Mouse (Mus musculus): ENCODE measurements around the gene Iqgap2. TPM values are rescaled to one million over a fixed set of nuclear protein-coding genes. Genes with fewer than 3 reads are reported as not detected.

Iqgap2 gene
- polyA plus RNA-seq, 1 experiment: 8.9 TPM

- no peak overlapping the region for H3K27ac ChIP-seq (ENCODE audit: insufficient read depth, low read length)
- TF ChIP-seq CTCF (IDR thresholded peaks at IDR 0.05; ENCODE audit: extremely low read depth, insufficient read depth, low read length) (no peak), POLR2A (IDR thresholded peaks at IDR 0.05; ENCODE audit: extremely low read depth, insufficient read depth, low read length) (no peak)
- H3K4me3 ChIP-seq (ENCODE audit: insufficient read depth, low read length): no peak overlapping the region
- H3K4me1 ChIP-seq (ENCODE audit: control insufficient read depth, insufficient read depth, low read length): no peaks in the 10 kb centered on the region
Observed at GRCm38 (mm10) chr13:95632144-95632543, 259.6 kb downstream of the Iqgap2 start.

DNA sequence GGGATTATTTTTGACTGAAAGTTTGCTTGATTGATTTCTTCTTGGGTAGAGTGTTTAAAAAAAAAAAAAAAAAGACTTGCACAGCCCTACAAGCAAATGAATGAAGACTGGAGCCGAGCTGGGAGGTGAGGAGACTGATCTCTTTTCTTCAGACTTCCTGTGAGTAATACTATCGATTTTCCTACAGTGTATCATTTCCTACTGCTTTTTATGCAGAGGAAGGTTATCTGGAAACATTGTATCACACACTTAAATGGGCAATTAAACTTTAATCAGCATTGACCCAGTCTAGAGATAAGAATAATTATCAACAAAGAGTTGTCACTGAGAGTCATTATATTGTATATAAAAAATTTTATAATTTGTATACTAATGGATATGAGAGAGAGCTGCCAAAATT lies 261.0 kb downstream of the Iqgap2 start:
- no peak for TF ChIP-seq POLR2A (IDR thresholded peaks at IDR 0.05; ENCODE audit: extremely low read depth, insufficient read depth, low read length)
- no peak for TF ChIP-seq CTCF (IDR thresholded peaks at IDR 0.05; ENCODE audit: extremely low read depth, insufficient read depth, low read length)
- Histone ChIP-seq H3K27ac (ENCODE audit: insufficient read depth, low read length) (no peak overlapping the region), H3K4me3 (ENCODE audit: insufficient read depth, low read length) (no peak overlapping the region), H3K4me1 (ENCODE audit: control insufficient read depth, insufficient read depth, low read length) (no peaks in the 10 kb centered on the region)

- H3K4me1 ChIP-seq (ENCODE audit: control insufficient read depth, insufficient read depth, low read length): no peaks in the 10 kb centered on the region
- TF ChIP-seq CTCF (IDR thresholded peaks at IDR 0.05; ENCODE audit: extremely low read depth, insufficient read depth, low read length): no peak
- no peak for TF ChIP-seq POLR2A (IDR thresholded peaks at IDR 0.05; ENCODE audit: extremely low read depth, insufficient read depth, low read length)
- no peak overlapping the region for H3K27ac ChIP-seq (ENCODE audit: insufficient read depth, low read length)
- no peak overlapping the region for H3K4me3 ChIP-seq (ENCODE audit: insufficient read depth, low read length)
Observed at GRCm38 (mm10) chr13:95629751-95630150, 262.0 kb downstream of the Iqgap2 start.

GRCm38 (mm10) chr13:95626696-95627095 lies 265.0 kb downstream of the Iqgap2 start:
- TF ChIP-seq CTCF (IDR thresholded peaks at IDR 0.05; ENCODE audit: extremely low read depth, insufficient read depth, low read length) (no peak), POLR2A (IDR thresholded peaks at IDR 0.05; ENCODE audit: extremely low read depth, insufficient read depth, low read length) (no peak)
- Histone ChIP-seq H3K4me1 (ENCODE audit: control insufficient read depth, insufficient read depth, low read length) (no peaks in the 10 kb centered on the region), H3K27ac (ENCODE audit: insufficient read depth, low read length) (no peak overlapping the region), H3K4me3 (ENCODE audit: insufficient read depth, low read length) (no peak overlapping the region)

DNA sequence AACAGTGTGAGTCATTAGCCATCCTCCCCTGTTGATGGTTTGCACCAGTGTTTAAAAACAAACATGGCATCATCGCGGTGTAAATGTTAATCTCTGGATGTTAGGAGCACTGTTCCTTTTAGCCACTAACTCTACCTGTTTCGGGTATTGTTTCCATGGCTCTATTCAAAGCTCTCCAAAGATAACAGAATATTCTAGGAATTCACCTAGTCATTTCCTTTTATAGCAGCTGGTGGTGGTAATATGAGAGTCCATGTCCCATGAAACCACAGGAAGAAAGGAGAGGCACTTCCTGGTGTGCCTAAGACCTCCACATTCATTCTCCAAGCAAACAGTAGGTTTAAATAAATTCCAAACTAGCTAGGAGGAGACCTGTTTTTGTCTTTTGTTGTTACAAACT lies 268.7 kb downstream of the Iqgap2 start:
- no peak overlapping the region for H3K4me3 ChIP-seq (ENCODE audit: insufficient read depth, low read length)
- no peaks in the 10 kb centered on the region for H3K4me1 ChIP-seq (ENCODE audit: control insufficient read depth, insufficient read depth, low read length)
- no peak overlapping the region for H3K27ac ChIP-seq (ENCODE audit: insufficient read depth, low read length)
- TF ChIP-seq CTCF (IDR thresholded peaks at IDR 0.05; ENCODE audit: extremely low read depth, insufficient read depth, low read length): no peak
- no peak for TF ChIP-seq POLR2A (IDR thresholded peaks at IDR 0.05; ENCODE audit: extremely low read depth, insufficient read depth, low read length)

DNA sequence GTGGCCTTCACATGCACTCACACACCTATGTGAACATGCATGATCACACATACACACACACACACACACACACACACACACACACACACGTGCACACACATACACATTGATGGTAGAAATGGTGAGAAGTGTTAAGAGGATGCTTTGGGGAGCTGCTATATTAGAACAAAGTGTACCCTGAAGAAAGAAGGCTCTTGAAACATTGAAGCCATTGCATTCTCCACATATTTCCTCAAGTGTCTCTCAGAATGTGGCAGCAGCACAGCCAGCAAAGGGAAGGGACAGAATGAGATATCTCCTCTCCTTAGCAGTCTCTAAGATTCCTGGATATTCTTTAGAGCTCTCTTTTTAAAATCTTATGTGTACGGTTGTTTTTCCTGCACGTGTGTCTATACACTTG lies 270.2 kb downstream of the Iqgap2 start:
- Histone ChIP-seq H3K4me1 (ENCODE audit: control insufficient read depth, insufficient read depth, low read length) (no peaks in the 10 kb centered on the region), H3K4me3 (ENCODE audit: insufficient read depth, low read length) (no peak overlapping the region), H3K27ac (ENCODE audit: insufficient read depth, low read length) (no peak overlapping the region)
- TF ChIP-seq CTCF (IDR thresholded peaks at IDR 0.05; ENCODE audit: extremely low read depth, insufficient read depth, low read length): no peak
- TF ChIP-seq POLR2A (IDR thresholded peaks at IDR 0.05; ENCODE audit: extremely low read depth, insufficient read depth, low read length): no peak

- peak overlapping the region; percentile 47; the same call in 1 of the 2 replicates for H3K4me3 ChIP-seq (ENCODE audit: insufficient read depth, low read length)
- H3K27ac ChIP-seq (ENCODE audit: insufficient read depth, low read length): no peak overlapping the region
- TF ChIP-seq POLR2A (IDR thresholded peaks at IDR 0.05; ENCODE audit: extremely low read depth, insufficient read depth, low read length): no peak
- no peak for TF ChIP-seq CTCF (IDR thresholded peaks at IDR 0.05; ENCODE audit: extremely low read depth, insufficient read depth, low read length)
- H3K4me1 ChIP-seq (ENCODE audit: control insufficient read depth, insufficient read depth, low read length): no peaks in the 10 kb centered on the region
Observed at GRCm38 (mm10) chr13:95618859-95619258, 272.9 kb downstream of the Iqgap2 start.

- no peaks in the 10 kb centered on the region for H3K4me1 ChIP-seq (ENCODE audit: control insufficient read depth, insufficient read depth, low read length)
- no peak within 1 kb of the TSS for H3K27ac ChIP-seq (ENCODE audit: insufficient read depth, low read length)
- no peak for TF ChIP-seq CTCF (IDR thresholded peaks at IDR 0.05; ENCODE audit: extremely low read depth, insufficient read depth, low read length)
- H3K4me3 ChIP-seq (ENCODE audit: insufficient read depth, low read length): peak within 1 kb of the TSS; percentile 47
Observed at GRCm38 (mm10) chr13:95618309-95618712, 273.4 kb downstream of the Iqgap2 start, which contains the start of gene F2r. Gene F2r (minus strand): TSS chr13:95618487.

DNA sequence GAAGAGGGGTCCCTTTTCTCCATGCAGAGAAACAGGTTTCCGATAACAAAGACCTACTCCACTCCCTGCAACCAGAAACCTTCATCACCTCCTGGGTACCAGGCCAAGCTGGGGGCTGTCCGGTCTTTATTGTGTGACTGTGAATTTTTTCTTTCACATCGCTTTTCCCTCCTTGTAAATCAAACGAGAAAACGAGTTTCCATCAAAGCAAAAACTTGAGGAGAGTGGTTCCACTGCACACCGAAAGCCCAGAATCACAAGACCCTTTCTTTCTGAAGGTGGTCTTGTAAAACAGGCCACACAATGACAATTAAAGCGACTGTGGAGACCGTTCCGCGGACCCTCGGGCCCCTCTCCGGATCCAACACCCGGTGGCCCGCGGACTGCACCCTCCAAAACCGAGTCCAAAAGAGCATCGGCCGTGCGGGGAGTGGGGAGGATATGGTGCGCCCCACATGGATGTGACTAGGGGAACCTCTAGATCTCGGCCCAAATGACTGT lies 274.0 kb downstream of the Iqgap2 start:
- Histone ChIP-seq H3K27ac (ENCODE audit: insufficient read depth, low read length) (no peak overlapping the region), H3K4me3 (ENCODE audit: insufficient read depth, low read length) (peak overlapping the region; percentile 47), H3K4me1 (ENCODE audit: control insufficient read depth, insufficient read depth, low read length) (no peaks in the 10 kb centered on the region)
- no peak for TF ChIP-seq CTCF (IDR thresholded peaks at IDR 0.05; ENCODE audit: extremely low read depth, insufficient read depth, low read length)
- TF ChIP-seq POLR2A (IDR thresholded peaks at IDR 0.05; ENCODE audit: extremely low read depth, insufficient read depth, low read length): no peak

DNA sequence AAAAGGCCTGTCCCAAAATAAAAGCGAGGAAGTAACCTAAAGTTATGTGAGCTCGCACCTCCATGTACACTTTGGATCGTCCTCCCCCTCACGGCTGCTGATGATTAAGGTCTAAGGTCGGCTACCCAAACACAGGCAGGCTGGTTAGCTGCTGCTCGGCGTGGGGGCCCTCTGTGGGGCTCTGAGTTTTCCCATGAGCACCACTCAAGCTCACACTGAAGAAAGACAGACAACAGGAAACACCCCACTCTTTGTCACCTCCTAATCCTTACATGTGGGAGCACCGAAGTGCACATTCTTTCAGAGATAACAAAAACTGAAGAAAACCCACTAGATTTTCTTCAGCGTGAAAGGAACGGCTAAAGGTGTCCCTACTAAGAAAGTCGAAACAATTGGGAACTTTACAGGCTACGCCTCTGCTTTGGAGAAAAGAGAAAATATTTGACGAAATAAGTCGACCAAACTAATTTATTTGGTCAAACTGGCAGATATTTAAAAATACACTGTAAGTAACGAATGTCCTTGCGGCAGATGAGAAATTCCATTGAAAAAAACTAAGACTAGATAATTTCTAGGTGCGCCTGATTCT lies 274.5 kb downstream of the Iqgap2 start:
- Histone ChIP-seq H3K4me3 (ENCODE audit: insufficient read depth, low read length) (no peak overlapping the region; the same call in 1 of the 2 replicates), H3K4me1 (ENCODE audit: control insufficient read depth, insufficient read depth, low read length) (no peaks in the 10 kb centered on the region), H3K27ac (ENCODE audit: insufficient read depth, low read length) (no peak overlapping the region)
- TF ChIP-seq CTCF (IDR thresholded peaks at IDR 0.05; ENCODE audit: extremely low read depth, insufficient read depth, low read length) (no peak), POLR2A (IDR thresholded peaks at IDR 0.05; ENCODE audit: extremely low read depth, insufficient read depth, low read length) (no peak)

All from cortical plate, adult 2 months (tissue).